Mouse (Mus musculus) G1E (cell line): ENCODE data around the gene Slc30a4.

Experiments used
- CTCF ChIP-seq: IDR thresholded peaks from 2 replicates; pipeline ENCODE4 v1.5.1; 2012; ENCODE audit warnings: low read depth, low read length, inconsistent platforms, mixed read lengths
- GATA1 ChIP-seq: IDR thresholded peaks from 2 replicates; pipeline ENCODE4 v1.6.1; 2012; ENCODE audit warnings: borderline replicate concordance, low read length, inconsistent platforms, mixed read lengths
- GATA2 ChIP-seq: IDR thresholded peaks from 2 replicates; pipeline ENCODE4 v1.6.1; 2012; ENCODE audit warnings: low read depth, low read length, inconsistent platforms, borderline replicate concordance
- POLR2AphosphoS5 ChIP-seq: IDR thresholded peaks from 2 replicates; pipeline ENCODE4 v1.6.1; 2012; ENCODE audit warnings: low read depth, low read length, inconsistent platforms; ENCODE audit not compliant: insufficient replicate concordance
- TAL1 ChIP-seq: conservative IDR thresholded peaks from 2 replicates; pipeline ENCODE4 v1.6.1; 2012; ENCODE audit warnings: low read depth, low read length, inconsistent platforms, mixed read lengths

- TF ChIP-seq GATA1 (no peak), TAL1 (no peak), CTCF (no peak), POLR2AphosphoS5 (no peak), GATA2 (no peak)
Observed at GRCm38 (mm10) chr2:122686665-122687064, 15.8 kb downstream of the Slc30a4 start.
